In genomic region chr14:25017860-25018259, GRCm38 (mm10) we compare ENCODE assay signal across 11 mouse cellular contexts.
DNase-seq lines count a peak whose midpoint lies in the region; ATAC-seq and TF ChIP-seq lines count a peak whose summit lies in the region.
"Had no signal": no experiment of that assay in that cellular context is flagged by ENCODE, and none has a peak within 500 bp of the region (broad histone marks: within the 10 kb centered on the region; RNA-seq: fewer than 3 reads in every experiment).

No protein-coding gene starts in this region.

- H3K27me3 ChIP-seq in hindbrain, embryonic 13.5 days = no peaks in the 10 kb centered on the region
- H3K27me3 ChIP-seq in hindbrain, embryonic 12.5 days = no peaks in the 10 kb centered on the region
- no peaks in the 10 kb centered on the region for H3K27me3 ChIP-seq in ES-Bruce4 (ENCODE audit: control insufficient read depth, insufficient read depth, low read length, poor library complexity, severe bottlenecking)
- H3K27me3 ChIP-seq in limb, embryonic 12.5 days = no peaks in the 10 kb centered on the region
- H3K27me3 ChIP-seq: midbrain, embryonic 12.5 days had no signal

- H3K4me1 ChIP-seq in hindbrain, embryonic 13.5 days (replicated peaks) = peaks cover 40% of the 10 kb centered on the region
- peaks cover 34% of the 10 kb centered on the region for H3K4me1 ChIP-seq in hindbrain, embryonic 12.5 days
- H3K4me1 ChIP-seq in ES-Bruce4 (ENCODE audit: control insufficient read depth, insufficient read depth, low read length) = no peaks in the 10 kb centered on the region
- H3K4me1 ChIP-seq in limb, embryonic 12.5 days (replicated peaks) = peaks cover 65% of the 10 kb centered on the region

- no peak for TF ChIP-seq EP300 in ES-Bruce4 (IDR thresholded peaks at IDR 0.05; ENCODE audit: insufficient read depth, low read depth, low read length)

- no peak overlapping the region for H3K4me2 ChIP-seq in hindbrain, embryonic 13.5 days
- no peak overlapping the region for H3K4me2 ChIP-seq in hindbrain, embryonic 12.5 days (replicated peaks)
- no peak overlapping the region for H3K4me2 ChIP-seq in limb, embryonic 12.5 days
- H3K4me2 ChIP-seq: midbrain, embryonic 12.5 days had no signal

- TF ChIP-seq CTCF in ES-Bruce4 (IDR thresholded peaks at IDR 0.05; ENCODE audit: low read depth, low read length) = peak; percentile 76

- no peak for ATAC-seq in CD4-positive, CD25-positive, alpha-beta regulatory T cell, adult 4 months
- no peak for ATAC-seq in hindbrain, embryonic 13.5 days (ENCODE audit: low FRiP score)
- no peak for ATAC-seq in hindbrain, embryonic 12.5 days (ENCODE audit: low FRiP score)
- no peak for ATAC-seq in limb, embryonic 12.5 days (ENCODE audit: insufficient number of reproducible peaks, insufficient read depth, low FRiP score, low TSS enrichment, low read depth)

- no peak overlapping the region for H3K9ac ChIP-seq in hindbrain, embryonic 13.5 days
- no peak overlapping the region for H3K9ac ChIP-seq in hindbrain, embryonic 12.5 days
- H3K9ac ChIP-seq in ES-Bruce4 (ENCODE audit: low read depth, poor library complexity, severe bottlenecking) = no peak overlapping the region
- H3K9ac ChIP-seq in limb, embryonic 12.5 days (replicated peaks) = no peak overlapping the region
- H3K9ac ChIP-seq: midbrain, embryonic 12.5 days had no signal

- 73% methylated on average over 5 of the region's 5 CpGs for WGBS in hindbrain, embryonic 13.5 days
- WGBS in hindbrain, embryonic 12.5 days = 70% methylated on average over 5 of the region's 5 CpGs
- 76% methylated on average over 5 of the region's 5 CpGs for WGBS in limb, embryonic 12.5 days

- no peaks in the 10 kb centered on the region for H3K36me3 ChIP-seq in hindbrain, embryonic 13.5 days
- no peaks in the 10 kb centered on the region for H3K36me3 ChIP-seq in hindbrain, embryonic 12.5 days
- H3K36me3 ChIP-seq in ES-Bruce4 (ENCODE audit: control insufficient read depth, insufficient read depth, low read length, poor library complexity, severe bottlenecking) = no peaks in the 10 kb centered on the region
- H3K36me3 ChIP-seq in limb, embryonic 12.5 days = no peaks in the 10 kb centered on the region
- H3K36me3 ChIP-seq: midbrain, embryonic 12.5 days had no signal

- H3K27ac ChIP-seq in hindbrain, embryonic 13.5 days = 0 out of 2 replicates have a peak overlapping the region, but pooled peaks have one; percentile 95
- H3K27ac ChIP-seq in hindbrain, embryonic 12.5 days = no peak overlapping the region
- H3K27ac ChIP-seq in ES-Bruce4 (ENCODE audit: insufficient read depth, low read length) = no peak overlapping the region
- peak overlapping the region; percentile 51; the same call in 1 of the 2 replicates for H3K27ac ChIP-seq in limb, embryonic 12.5 days

- TF ChIP-seq POLR2A in ES-Bruce4 (IDR thresholded peaks at IDR 0.05; ENCODE audit: insufficient read depth, low read length) = no peak

- no peak overlapping the region for H3K4me3 ChIP-seq in hindbrain, embryonic 13.5 days
- no peak overlapping the region for H3K4me3 ChIP-seq in hindbrain, embryonic 12.5 days
- no peak overlapping the region for H3K4me3 ChIP-seq in ES-Bruce4 (ENCODE audit: low read depth, low read length)
- no peak overlapping the region for H3K4me3 ChIP-seq in limb, embryonic 12.5 days (replicated peaks)
- H3K4me3 ChIP-seq: midbrain, embryonic 12.5 days had no signal

- H3K9me3 ChIP-seq in hindbrain, embryonic 13.5 days = no peaks in the 10 kb centered on the region
- no peaks in the 10 kb centered on the region for H3K9me3 ChIP-seq in hindbrain, embryonic 12.5 days (replicated peaks)
- no peaks in the 10 kb centered on the region for H3K9me3 ChIP-seq in ES-Bruce4 (replicated peaks; ENCODE audit: control insufficient read depth, insufficient read depth, low read length, poor library complexity, severe bottlenecking)
- no peaks in the 10 kb centered on the region for H3K9me3 ChIP-seq in limb, embryonic 12.5 days
- H3K9me3 ChIP-seq: midbrain, embryonic 12.5 days had no signal

- peak; percentile 14 for DNase-seq in CD4-positive, CD25-positive, alpha-beta regulatory T cell, adult 2 months (ENCODE audit: low read depth, low spot score)
- DNase-seq in layer of hippocampus, adult 18-20 months (ENCODE audit: low spot score in 2 of 2) = no peak
- DNase-seq in kidney, adult 8-10 months = no peak
- DNase-seq: cerebellum, adult 8-10 months; spleen, adult 18-20 months had no signal

Comparison
In these comparisons a context has a peak if more than half of its experiments do, and no peak if none do; other contexts are left out.
1. H3K27ac ChIP-seq: peak in hindbrain, embryonic 13.5 days (single experiment) and limb, embryonic 12.5 days (single experiment); none in hindbrain, embryonic 12.5 days (single experiment) and ES-Bruce4 (single experiment).